Mouse (Mus musculus): ENCODE measurements around the gene Dcps.

GRCm38 (mm10) chr9:35183359-35183758, 7.5 kb upstream of the Dcps start:
- TF ChIP-seq CTCF (IDR thresholded peaks at IDR 0.05; ENCODE audit: control insufficient read depth, insufficient read depth, low read length) (no peak), POLR2A (IDR thresholded peaks at IDR 0.05; ENCODE audit: borderline replicate concordance, control insufficient read depth, low read depth, low read length) (no peak)

Measured in bone marrow, adult 2 months (tissue).